Mouse (Mus musculus): Measurements from ENCODE around the gene Hist2h2bb.
"Not testable (repeated sequence)": the region's sequence is repeated elsewhere in the genome, so short reads cannot be mapped to it uniquely, and the experiment has no call there.

Hist2h2bb gene

GRCm38 (mm10) chr3:96263558-96264403, 5.8 kb upstream of the Hist2h2bb start:
- peak; percentile 62 for DNase-seq (ENCODE audit: low spot score)

GRCm38 (mm10) chr3:96264404-96264949, 5.1 kb upstream of the Hist2h2bb start:
- no peak for DNase-seq (ENCODE audit: low spot score)

GRCm38 (mm10) chr3:96266132-96266710, 3.3 kb upstream of the Hist2h2bb start:
- DNase-seq (ENCODE audit: low spot score): no peak

GRCm38 (mm10) chr3:96267541-96267940, 2.0 kb upstream of the Hist2h2bb start:
- DNase-seq (ENCODE audit: low spot score): no peak

GRCm38 (mm10) chr3:96268051-96268775, 1.3 kb upstream of the Hist2h2bb start, which contains the start of gene Hist2h3b:
Gene Hist2h3b (plus strand): TSS chr3:96268654.
- DNase-seq (ENCODE audit: low spot score): peak; percentile 80

GRCm38 (mm10) chr3:96268776-96269378, 675 bp upstream of the Hist2h2bb start:
- DNase-seq (ENCODE audit: low spot score): not testable (repeated sequence)

- DNase-seq (ENCODE audit: low spot score): no peak
These were observed 4.3 kb downstream of the Hist2h2bb start for GRCm38 (mm10) chr3:96273591-96274465.

GRCm38 (mm10) chr3:96277428-96277799, 7.9 kb downstream of the Hist2h2bb start:
- no peak for DNase-seq (ENCODE audit: low spot score)

GRCm38 (mm10) chr3:96277800-96278624, 8.5 kb downstream of the Hist2h2bb start:
- DNase-seq (ENCODE audit: low spot score): peak; percentile 92

- DNase-seq (ENCODE audit: low spot score): no peak
These were observed 11.1 kb downstream of the Hist2h2bb start for GRCm38 (mm10) chr3:96280660-96281059.

- DNase-seq (ENCODE audit: low spot score): no peak
These were observed 14.9 kb downstream of the Hist2h2bb start for GRCm38 (mm10) chr3:96284457-96284856.

GRCm38 (mm10) chr3:96287334-96287733, 17.8 kb downstream of the Hist2h2bb start:
- DNase-seq (ENCODE audit: low spot score): not testable (repeated sequence)

- no peak for DNase-seq (ENCODE audit: low spot score)
These were observed 19.6 kb downstream of the Hist2h2bb start for GRCm38 (mm10) chr3:96289201-96289600.

GRCm38 (mm10) chr3:96290727-96291126, 21.2 kb downstream of the Hist2h2bb start:
- not testable (repeated sequence) for DNase-seq (ENCODE audit: low spot score)

- DNase-seq (ENCODE audit: low spot score): no peak
These were observed 23.1 kb downstream of the Hist2h2bb start for GRCm38 (mm10) chr3:96292641-96293040.

- DNase-seq (ENCODE audit: low spot score): no peak
These were observed 23.8 kb downstream of the Hist2h2bb start for GRCm38 (mm10) chr3:96293368-96293767.

- no peak for DNase-seq (ENCODE audit: low spot score)
These were observed 24.2 kb downstream of the Hist2h2bb start, which contains the start of gene Fcgr1 for GRCm38 (mm10) chr3:96293787-96294186. Gene Fcgr1 (minus strand): TSS chr3:96293969.

GRCm38 (mm10) chr3:96298360-96298759, 28.8 kb downstream of the Hist2h2bb start:
- DNase-seq (ENCODE audit: low spot score): no peak

- no peak for DNase-seq (ENCODE audit: low spot score)
These were observed 30.0 kb downstream of the Hist2h2bb start for GRCm38 (mm10) chr3:96299562-96299961.
